ENCODE assay signal across 9 mouse cellular contexts in the genomic region with DNA sequence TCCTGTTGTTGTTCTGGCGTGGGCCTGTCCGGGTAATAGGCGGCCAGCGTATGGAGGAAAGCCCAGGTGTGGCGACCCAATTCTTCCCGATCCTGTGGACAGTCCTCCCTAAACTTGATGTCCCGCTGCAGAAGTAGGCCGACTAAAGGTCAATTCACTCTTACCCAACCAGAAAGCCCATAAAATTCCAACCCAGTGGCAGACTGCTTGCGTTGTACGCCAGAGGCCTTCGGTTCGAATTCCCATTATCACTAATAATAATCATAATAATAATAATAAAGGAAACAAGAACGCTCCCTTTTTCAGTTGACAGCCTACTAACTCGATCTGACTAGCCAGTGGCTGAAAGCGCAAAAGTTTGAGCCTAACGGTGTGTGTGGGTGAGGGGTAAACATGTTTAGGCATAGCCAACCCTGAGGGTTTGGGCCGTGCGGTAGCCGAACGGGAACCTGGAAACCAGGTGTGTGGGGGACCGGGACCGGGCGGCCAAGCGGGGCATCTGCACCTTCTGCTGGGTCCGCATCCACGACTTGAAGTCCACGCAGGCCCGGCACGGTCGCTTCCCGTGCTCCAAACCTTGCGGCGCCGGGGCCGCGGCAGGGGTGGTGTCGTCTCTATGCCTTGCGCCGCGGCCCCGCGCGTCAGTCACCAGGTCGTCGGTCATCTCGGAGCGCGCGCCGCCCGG. TPM values are rescaled to one million over a fixed set of nuclear protein-coding genes. Genes with fewer than 3 reads are reported as not detected.
DNase-seq lines count a peak whose midpoint lies in the region; ATAC-seq and TF ChIP-seq lines count a peak whose summit lies in the region.
"Had no signal": no experiment of that assay in that cellular context is flagged by ENCODE, and none has a peak within 500 bp of the region (broad histone marks: within the 10 kb centered on the region; RNA-seq: fewer than 3 reads in every experiment).

No protein-coding gene starts in this region.

- intact Hi-C loops in gastrocnemius, postnatal 36 days (cut with DNase I): no loop called here
- intact Hi-C loops in left cerebral cortex, postnatal 10 days (cut with DNase I): no loop called here

- H3K9me3 ChIP-seq in limb, embryonic 14.5 days (ENCODE audit: control insufficient read depth, low read length): no peaks in the 10 kb centered on the region
- H3K9me3 ChIP-seq in stomach, embryonic 15.5 days: no peaks in the 10 kb centered on the region

- TF ChIP-seq POLR2A in thymus, adult 2 months (IDR thresholded peaks at IDR 0.05; ENCODE audit: control insufficient read depth, extremely low read depth, insufficient read depth, low read length, poor library complexity): no peak
- no peak for TF ChIP-seq POLR2A in limb, embryonic 14.5 days (IDR thresholded peaks at IDR 0.05; ENCODE audit: borderline replicate concordance, extremely low read depth, insufficient read depth, insufficient read length)

- H3K27ac ChIP-seq in thymus, adult 2 months (ENCODE audit: control insufficient read depth, insufficient read depth, low read length): no peak overlapping the region
- H3K27ac ChIP-seq in limb, embryonic 14.5 days (replicated peaks; ENCODE audit: low read depth, low read length): peak overlapping the region; percentile 79
- peak overlapping the region; percentile 91 for H3K27ac ChIP-seq in stomach, embryonic 15.5 days

- H3K36me3 ChIP-seq in thymus, adult 2 months (ENCODE audit: control insufficient read depth, insufficient read depth, low read length): no peaks in the 10 kb centered on the region
- peaks cover 27% of the 10 kb centered on the region for H3K36me3 ChIP-seq in limb, embryonic 14.5 days (ENCODE audit: control insufficient read depth, insufficient read depth, low read length)
- H3K36me3 ChIP-seq in stomach, embryonic 15.5 days: peaks cover 11% of the 10 kb centered on the region

- 0 out of 2 replicates have a peak, but pooled peaks cover 2% of the 10 kb centered on the region for H3K27me3 ChIP-seq in thymus, adult 2 months (ENCODE audit: control insufficient read depth, insufficient read depth, low read length)
- H3K27me3 ChIP-seq in limb, embryonic 14.5 days (ENCODE audit: control insufficient read depth, insufficient read depth, low read length): peaks cover 4% of the 10 kb centered on the region; the same call in 1 of the 2 replicates
- H3K27me3 ChIP-seq in stomach, embryonic 15.5 days (replicated peaks): peaks cover 8% of the 10 kb centered on the region

- peak overlapping the region; percentile 71 for H3K4me3 ChIP-seq in thymus, adult 2 months (ENCODE audit: control insufficient read depth, insufficient read depth, low read length)
- peak overlapping the region; percentile 84 for H3K4me3 ChIP-seq in limb, embryonic 14.5 days (replicated peaks; ENCODE audit: low read length)
- peak overlapping the region; percentile 82 for H3K4me3 ChIP-seq in stomach, embryonic 15.5 days (replicated peaks)

- H3K4me1 ChIP-seq in thymus, adult 2 months (replicated peaks; ENCODE audit: control insufficient read depth, insufficient read depth, low read length): peaks cover 17% of the 10 kb centered on the region
- peaks cover 9% of the 10 kb centered on the region for H3K4me1 ChIP-seq in limb, embryonic 14.5 days (ENCODE audit: control insufficient read depth, insufficient read depth, low read length)
- H3K4me1 ChIP-seq in stomach, embryonic 15.5 days: peaks cover 21% of the 10 kb centered on the region

- peak; percentile 25 for DNase-seq in embryo, embryonic 10 days (ENCODE audit: low spot score)
- DNase-seq in embryo, embryonic 11 days: no peak
- no peak for DNase-seq in thymus, adult 2 months
- DNase-seq in thymus, postnatal 4 days: no peak
- no peak for DNase-seq in limb, embryonic 14.5 days (ENCODE audit: low spot score)
- no peak for DNase-seq in gastrocnemius, postnatal 36 days
- no peak for DNase-seq in left cerebral cortex, postnatal 10 days (ENCODE audit: extremely low spot score in 1 of 2, low spot score in 2 of 2)

- no peak for TF ChIP-seq CTCF in thymus, adult 2 months (IDR thresholded peaks at IDR 0.05; ENCODE audit: borderline replicate concordance, control insufficient read depth, extremely low read depth, insufficient read depth, low read length, poor library complexity)

- WGBS in thymus, adult 2 months: 21% methylated on average over 51 of the region's 51 CpGs
- WGBS in limb, embryonic 14.5 days: 5% methylated on average over 45 of the region's 51 CpGs
- 6% methylated on average over 50 of the region's 51 CpGs for WGBS in stomach, embryonic 15.5 days

- H3K9ac ChIP-seq in limb, embryonic 14.5 days (ENCODE audit: low read depth, low read length, severe bottlenecking): peak overlapping the region; percentile 77
- peak overlapping the region; percentile 69 for H3K9ac ChIP-seq in stomach, embryonic 15.5 days

- H3K4me2 ChIP-seq in limb, embryonic 14.5 days (replicated peaks; ENCODE audit: low read depth, low read length, severe bottlenecking): peak overlapping the region; percentile 73
- H3K4me2 ChIP-seq in stomach, embryonic 15.5 days: peak overlapping the region; percentile 91

- ATAC-seq in limb, embryonic 14.5 days (ENCODE audit: low FRiP score, low read depth): peak; percentile 31; the same call in 1 of the 2 replicates
- ATAC-seq in stomach, embryonic 15.5 days (ENCODE audit: insufficient read depth, low FRiP score, low read depth): 0 out of 2 replicates have a peak, but pooled peaks have one; percentile 2

RNA-seq across cellular contexts. Expression of a gene that starts 0.5 kb away (rescaled TPM):
- 24.3 and 33.3 TPM in 2 replicates for polyA plus RNA-seq in thymus, adult 2 months (2012; rRNA removed)
- polyA plus RNA-seq in limb, embryonic 14.5 days (2012; rRNA removed): 27.3 and 34.2 TPM in 2 replicates
- 38.6 and 39.5 TPM in 2 replicates for polyA plus RNA-seq in limb, embryonic 14.5 days (2014; fragmentation: Nextera tagmentation; extraction: Ambion mirVana)
- polyA plus RNA-seq in stomach, embryonic 15.5 days (2015; fragmentation: Nextera tagmentation; extraction: Ambion mirVana): 40.9 and 44.1 TPM in 2 replicates
- 10 to 100 TPM; 30.3 to 33.3 TPM for total RNA-seq in gastrocnemius, postnatal 36 days (2021)
- 10 to 100 TPM; 21.5 TPM for total RNA-seq in left cerebral cortex, postnatal 10 days (2021)

RNA-seq across cellular contexts. Expression of a gene that starts 0.6 kb away (rescaled TPM):
- 10.5 and 10.8 TPM in 2 replicates for polyA plus RNA-seq in thymus, adult 2 months (2012; rRNA removed)
- polyA plus RNA-seq in limb, embryonic 14.5 days (2012; rRNA removed): 9.2 and 11.9 TPM in 2 replicates
- polyA plus RNA-seq in limb, embryonic 14.5 days (2014; fragmentation: Nextera tagmentation; extraction: Ambion mirVana): 3.8 and 4.5 TPM in 2 replicates
- polyA plus RNA-seq in stomach, embryonic 15.5 days (2015; fragmentation: Nextera tagmentation; extraction: Ambion mirVana): 3.2 and 3.5 TPM in 2 replicates
- 1 to 10 TPM in 1 of 2 experiments, under 1 TPM in 1; 0.47 to 1.4 TPM for total RNA-seq in gastrocnemius, postnatal 36 days (2021)
- total RNA-seq in left cerebral cortex, postnatal 10 days (2021): 1 to 10 TPM; 2.7 to 5.1 TPM

RNA-seq across cellular contexts. Expression of a gene that starts 5.7 kb away (rescaled TPM):
- 0.29 and 0.32 TPM in 2 replicates for polyA plus RNA-seq in thymus, adult 2 months (2012; rRNA removed)
- 2.6 and 3.0 TPM in 2 replicates for polyA plus RNA-seq in limb, embryonic 14.5 days (2012; rRNA removed)
- 3.1 and 4.9 TPM in 2 replicates for polyA plus RNA-seq in limb, embryonic 14.5 days (2014; fragmentation: Nextera tagmentation; extraction: Ambion mirVana)
- polyA plus RNA-seq in stomach, embryonic 15.5 days (2015; fragmentation: Nextera tagmentation; extraction: Ambion mirVana): 6.3 and 6.9 TPM in 2 replicates
- not detected for total RNA-seq in gastrocnemius, postnatal 36 days (2021)
- total RNA-seq in left cerebral cortex, postnatal 10 days (2021): 100 to 1,000 TPM; 248 to 254 TPM

RNA-seq across cellular contexts. Expression of a gene that starts 12.0 kb away (rescaled TPM):
- polyA plus RNA-seq in thymus, adult 2 months (2012; rRNA removed): 109 and 120 TPM in 2 replicates
- 62.1 and 72.1 TPM in 2 replicates for polyA plus RNA-seq in limb, embryonic 14.5 days (2012; rRNA removed)
- polyA plus RNA-seq in limb, embryonic 14.5 days (2014; fragmentation: Nextera tagmentation; extraction: Ambion mirVana): 62.8 and 73.9 TPM in 2 replicates
- 64.4 and 68.0 TPM in 2 replicates for polyA plus RNA-seq in stomach, embryonic 15.5 days (2015; fragmentation: Nextera tagmentation; extraction: Ambion mirVana)
- 10 to 100 TPM; 15.1 to 16.1 TPM for total RNA-seq in gastrocnemius, postnatal 36 days (2021)
- total RNA-seq in left cerebral cortex, postnatal 10 days (2021): 10 to 100 TPM; 30.9 to 37.9 TPM

RNA-seq across cellular contexts. Expression of a gene that starts 22.4 kb away (rescaled TPM):
- polyA plus RNA-seq in thymus, adult 2 months (2012; rRNA removed): 0.88 and 0.96 TPM in 2 replicates
- polyA plus RNA-seq in limb, embryonic 14.5 days (2012; rRNA removed): 0.85 and 0.98 TPM in 2 replicates
- polyA plus RNA-seq in limb, embryonic 14.5 days (2014; fragmentation: Nextera tagmentation; extraction: Ambion mirVana): 0.19 and 0.40 TPM in 2 replicates
- 0.19 TPM in 1 of 2 replicates, not detected in the other for polyA plus RNA-seq in stomach, embryonic 15.5 days (2015; fragmentation: Nextera tagmentation; extraction: Ambion mirVana)
- total RNA-seq in gastrocnemius, postnatal 36 days (2021): not detected
- under 1 TPM in 1 of 2 experiments, not detected in 1; 0.69 TPM for total RNA-seq in left cerebral cortex, postnatal 10 days (2021)
- total RNA-seq: gastrocnemius, adult 8-10 months had no signal
